Mouse (Mus musculus) hindbrain, embryonic 15.5 days (tissue): ENCODE results near the gene Cfap20. TPM values are rescaled to one million over a fixed set of nuclear protein-coding genes. Genes with fewer than 3 reads are reported as not detected.

Experiments used
- ATAC-seq: fragments of 200-750 bp; cut with Nextera tagmentation; 2 replicates; pipeline ENCODE4 v1.8.0; 2017; ENCODE audit warnings: low read depth, moderate number of reproducible peaks, moderate TSS enrichment; ENCODE audit not compliant: low FRiP score
- H3K27ac ChIP-seq: fragments of 300-500 bp; sonication (generic); replicated peaks from 2 replicates; pipeline ENCODE4 v1.5.1; 2015; ENCODE audit warnings: mild to moderate bottlenecking, inconsistent platforms
- H3K27me3 ChIP-seq: fragments of 300-500 bp; sonication (generic); 2 replicates; pipeline ENCODE4 v1.6.1; 2015; ENCODE audit warnings: control low read depth, inconsistent platforms
- H3K36me3 ChIP-seq: fragments of 300-500 bp; sonication (generic); 2 replicates; pipeline ENCODE4 v1.6.1; 2015; ENCODE audit warnings: control low read depth, inconsistent platforms
- H3K4me1 ChIP-seq: fragments of 300-500 bp; sonication (generic); replicated peaks from 2 replicates; pipeline ENCODE4 v1.6.1; 2015; ENCODE audit warnings: control low read depth, inconsistent platforms
- H3K4me2 ChIP-seq: fragments of 300-500 bp; sonication (generic); 2 replicates; pipeline ENCODE4 v1.6.1; 2015; ENCODE audit warnings: moderate library complexity, mild to moderate bottlenecking, inconsistent platforms
- H3K4me3 ChIP-seq: fragments of 300-500 bp; sonication (generic); 2 replicates; pipeline ENCODE4 v1.5.1; 2015; ENCODE audit warnings: mild to moderate bottlenecking, inconsistent platforms
- H3K9ac ChIP-seq: fragments of 300-500 bp; sonication (generic); 2 replicates; pipeline ENCODE4 v1.6.1; 2015; ENCODE audit warnings: inconsistent platforms
- H3K9me3 ChIP-seq: fragments of 300-500 bp; sonication (generic); 2 replicates; pipeline ENCODE4 v1.6.1; 2016; ENCODE audit warnings: control low read depth, inconsistent platforms
- WGBS: fragments of 180-500 bp; shearing (Covaris S2); methylation state at CpG from one replicate; pipeline ENCODE4 v1.1.7; 2015; 5-methylcytosine and 5-hydroxymethylcytosine counted together
- polyA plus RNA-seq: library from polyadenylated mRNA; unstranded; fragments of >200 nt; fragmentation: Nextera tagmentation; extraction: Ambion mirVana; gene quantifications from 2 replicates; pipeline ENCODE4 v1.2.1, GENCODE M21; 2015

The Cfap20 gene
- 120 and 122 TPM in 2 replicates for polyA plus RNA-seq

DNA sequence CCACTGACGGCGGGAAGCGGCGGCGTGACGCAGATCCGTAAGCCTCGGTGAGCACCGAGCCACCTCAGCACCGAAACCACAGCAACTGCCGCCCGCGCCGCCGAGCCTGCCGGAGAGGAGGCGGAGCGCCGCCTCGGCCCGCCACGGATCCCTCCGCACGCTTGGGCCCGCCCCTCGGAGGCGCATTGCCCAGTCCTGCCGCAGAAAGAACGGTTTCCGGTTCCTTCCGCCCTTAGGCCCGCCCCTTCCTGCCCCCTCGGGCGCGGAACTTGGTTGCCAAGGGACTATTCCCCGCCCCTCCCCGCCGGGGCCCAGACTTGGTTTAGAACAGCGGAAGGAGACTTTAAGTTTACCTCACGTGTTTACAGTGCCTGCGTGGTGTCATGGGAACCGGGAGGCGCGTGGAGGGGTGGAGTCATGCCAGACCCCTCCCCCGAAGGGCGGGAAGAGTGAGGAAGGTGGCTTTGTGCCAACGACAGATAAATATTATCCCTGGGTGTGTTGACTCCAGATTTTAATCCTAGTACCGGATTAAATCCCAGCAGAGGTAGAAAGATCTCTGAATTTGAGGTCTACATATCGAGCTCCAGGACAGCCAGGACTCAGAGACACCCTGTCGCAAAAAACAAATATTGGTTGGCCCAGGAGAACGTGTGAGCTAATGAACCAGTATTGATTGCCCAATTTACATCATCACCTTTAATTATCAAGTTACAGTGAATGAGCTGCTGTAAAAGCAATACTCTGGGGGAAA, at the start of gene Cfap20:
Gene Cfap20, minus strand, starts transcription at position 184 of the 754 bp plus-strand sequence.
- peak; percentile 96 for ATAC-seq
- Histone ChIP-seq H3K9ac (peak within 1 kb of the TSS; percentile 95), H3K9me3 (no peaks in the 10 kb centered on the region), H3K4me2 (peak within 1 kb of the TSS; percentile 78), H3K27me3 (no peaks in the 10 kb centered on the region), H3K27ac (peak within 1 kb of the TSS; percentile 95), H3K4me1 (peaks cover 40% of the 10 kb centered on the region), H3K36me3 (no peaks in the 10 kb centered on the region), H3K4me3 (peak within 1 kb of the TSS; percentile 94)
- WGBS, result under 1% methylated on average over 49 of the region's 51 CpGs

DNA sequence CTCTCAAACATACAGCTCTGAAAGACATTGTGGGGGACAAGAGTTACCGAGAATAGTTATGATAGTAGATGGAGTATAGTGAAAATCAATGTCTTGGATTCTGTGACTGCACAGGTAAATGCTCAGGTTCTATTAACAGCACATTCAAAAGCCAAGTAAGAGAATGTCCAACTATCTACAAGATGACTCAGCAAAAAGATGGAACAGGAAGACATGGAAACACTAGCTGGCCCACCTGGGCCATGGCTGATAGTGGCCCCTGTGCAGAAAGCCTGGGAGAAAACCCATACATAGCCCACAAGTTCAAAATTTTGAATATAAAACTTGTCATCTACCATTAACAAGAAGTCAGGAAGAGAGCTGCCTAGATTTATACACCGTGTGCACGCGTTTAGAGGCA, 35.3 kb upstream of the Cfap20 start:
- Histone ChIP-seq H3K27ac (no peak overlapping the region), H3K4me3 (no peak overlapping the region), H3K36me3 (peaks cover 56% of the 10 kb centered on the region), H3K9me3 (no peaks in the 10 kb centered on the region), H3K4me1 (no peaks in the 10 kb centered on the region), H3K9ac (no peak overlapping the region), H3K27me3 (no peaks in the 10 kb centered on the region), H3K4me2 (no peak overlapping the region)
- WGBS, result 96% methylated on average over 4 of the region's 4 CpGs
- no peak for ATAC-seq

GRCm38 (mm10) chr8:95468995-95469394, 34.3 kb upstream of the Cfap20 start:
- Histone ChIP-seq H3K4me1 (no peaks in the 10 kb centered on the region), H3K4me3 (no peak overlapping the region), H3K9ac (no peak overlapping the region), H3K9me3 (no peaks in the 10 kb centered on the region), H3K27ac (no peak overlapping the region), H3K27me3 (no peaks in the 10 kb centered on the region), H3K4me2 (no peak overlapping the region), H3K36me3 (peaks cover 56% of the 10 kb centered on the region)
- WGBS, result 88% methylated on average over 3 of the region's 3 CpGs
- ATAC-seq, result no peak

DNA sequence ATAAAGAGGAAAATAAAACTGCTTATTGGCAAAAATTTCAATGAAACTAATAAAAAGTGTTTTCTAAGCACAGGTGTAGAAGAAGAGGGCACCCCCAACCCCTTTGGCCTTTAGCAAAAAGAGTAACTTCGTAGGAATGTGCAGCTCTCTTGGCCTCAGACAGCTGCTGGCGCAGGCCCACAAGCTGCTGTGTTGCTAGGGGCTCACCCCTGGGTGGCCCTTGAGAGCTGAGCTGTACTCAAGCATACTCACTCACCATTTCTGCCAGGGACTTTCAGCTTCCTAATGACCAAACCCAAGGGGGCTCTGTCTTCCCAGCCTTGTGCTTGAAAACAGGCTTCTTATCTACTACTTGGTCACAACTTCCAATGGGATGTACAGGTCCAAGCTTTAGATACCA, 31.9 kb upstream of the Cfap20 start:
- Histone ChIP-seq H3K9ac (no peak overlapping the region), H3K27ac (no peak overlapping the region), H3K36me3 (peaks cover 37% of the 10 kb centered on the region), H3K9me3 (no peaks in the 10 kb centered on the region), H3K4me3 (no peak overlapping the region), H3K4me2 (no peak overlapping the region), H3K4me1 (no peaks in the 10 kb centered on the region), H3K27me3 (no peaks in the 10 kb centered on the region)
- 73% methylated on average over 2 of the region's 2 CpGs for WGBS
- ATAC-seq, result no peak

GRCm38 (mm10) chr8:95452518-95452917, 17.8 kb upstream of the Cfap20 start:
- H3K4me3 ChIP-seq, result no peak overlapping the region
- WGBS, result 67% methylated on average over 8 of the region's 8 CpGs
- H3K4me1 ChIP-seq, result no peaks in the 10 kb centered on the region
- H3K27ac ChIP-seq, result no peak overlapping the region
- peaks cover 81% of the 10 kb centered on the region for H3K36me3 ChIP-seq
- H3K9me3 ChIP-seq, result no peaks in the 10 kb centered on the region
- H3K27me3 ChIP-seq, result no peaks in the 10 kb centered on the region
- no peak overlapping the region for H3K9ac ChIP-seq
- ATAC-seq, result no peak
- no peak overlapping the region for H3K4me2 ChIP-seq

DNA sequence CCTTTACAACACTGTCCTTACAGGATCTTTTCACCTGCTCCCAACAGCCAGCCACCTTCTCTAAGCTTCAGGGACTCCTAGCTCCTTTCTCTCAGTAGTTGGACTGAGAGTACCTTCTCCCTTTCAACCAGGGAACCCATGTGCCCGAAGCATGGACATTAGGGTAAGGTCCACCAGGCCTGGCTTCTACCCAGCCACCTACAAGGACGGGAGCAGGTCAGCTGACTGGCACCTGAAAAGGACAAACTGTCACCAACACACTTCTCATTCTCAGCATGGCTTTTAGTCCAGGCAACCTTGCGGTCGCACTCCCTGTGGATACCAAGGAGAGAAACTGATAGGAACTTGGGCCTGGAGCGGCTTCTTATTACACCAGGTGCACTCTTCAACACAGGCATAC, 15.6 kb upstream of the Cfap20 start:
- no peak overlapping the region for H3K9ac ChIP-seq
- H3K27me3 ChIP-seq, result no peaks in the 10 kb centered on the region
- WGBS, result 98% methylated on average over 5 of the region's 5 CpGs
- no peak overlapping the region for H3K4me2 ChIP-seq
- peaks cover 59% of the 10 kb centered on the region for H3K36me3 ChIP-seq
- ATAC-seq, result no peak
- no peak overlapping the region for H3K4me3 ChIP-seq
- no peak overlapping the region for H3K27ac ChIP-seq
- H3K9me3 ChIP-seq, result no peaks in the 10 kb centered on the region
- no peaks in the 10 kb centered on the region for H3K4me1 ChIP-seq

DNA sequence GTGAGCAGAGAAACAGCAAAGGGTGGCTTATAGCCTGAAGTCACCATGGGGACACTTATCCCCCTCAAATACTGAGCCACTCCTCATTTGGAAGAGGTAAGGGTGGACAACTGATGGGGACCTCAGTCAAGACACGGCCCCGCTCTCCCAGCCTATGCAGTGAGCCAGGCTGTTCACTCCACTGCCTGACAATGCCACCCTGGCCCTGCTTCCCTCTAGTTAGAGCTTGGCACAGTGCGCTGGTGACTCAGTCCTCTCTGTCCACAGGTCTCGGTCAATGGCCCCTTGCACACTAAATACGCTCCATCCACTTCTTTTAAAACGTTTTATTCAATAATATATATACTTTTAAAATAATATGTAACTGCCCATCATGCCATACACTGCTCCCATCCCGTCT, 13.0 kb upstream of the Cfap20 start:
- H3K4me2 ChIP-seq, result no peak overlapping the region
- no peaks in the 10 kb centered on the region for H3K27me3 ChIP-seq
- no peak for ATAC-seq
- H3K27ac ChIP-seq, result no peak overlapping the region
- H3K36me3 ChIP-seq, result peaks cover 40% of the 10 kb centered on the region
- H3K4me3 ChIP-seq, result no peak overlapping the region
- no peaks in the 10 kb centered on the region for H3K4me1 ChIP-seq
- H3K9me3 ChIP-seq, result no peaks in the 10 kb centered on the region
- H3K9ac ChIP-seq, result no peak overlapping the region
- WGBS, result 90% methylated on average over 7 of the region's 7 CpGs

DNA sequence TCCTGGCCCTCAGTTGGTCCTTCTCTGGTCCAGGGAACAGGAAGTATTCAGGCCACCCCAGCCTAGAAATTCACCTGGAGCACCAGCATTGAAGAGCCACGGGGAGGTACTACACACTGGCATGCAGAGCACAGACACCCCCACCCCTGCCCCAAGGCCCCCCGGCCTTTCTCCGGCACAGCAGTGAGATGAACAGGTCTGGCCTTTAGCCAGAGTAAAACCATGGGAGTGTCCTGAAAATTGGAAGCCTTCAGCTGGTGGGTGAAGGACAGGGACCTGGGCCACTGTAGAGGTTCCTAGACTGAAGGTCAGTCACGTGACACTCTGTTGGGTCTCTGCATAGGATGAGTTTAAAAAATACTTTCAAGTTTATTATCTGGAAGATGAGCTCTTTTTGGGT, 10.4 kb upstream of the Cfap20 start:
- no peak overlapping the region for H3K9ac ChIP-seq
- no peak overlapping the region for H3K27ac ChIP-seq
- H3K9me3 ChIP-seq, result no peaks in the 10 kb centered on the region
- 88% methylated on average over 4 of the region's 4 CpGs for WGBS
- H3K4me3 ChIP-seq, result no peak overlapping the region
- peaks cover 17% of the 10 kb centered on the region for H3K36me3 ChIP-seq
- no peaks in the 10 kb centered on the region for H3K27me3 ChIP-seq
- H3K4me1 ChIP-seq, result no peaks in the 10 kb centered on the region
- ATAC-seq, result no peak
- no peak overlapping the region for H3K4me2 ChIP-seq

DNA sequence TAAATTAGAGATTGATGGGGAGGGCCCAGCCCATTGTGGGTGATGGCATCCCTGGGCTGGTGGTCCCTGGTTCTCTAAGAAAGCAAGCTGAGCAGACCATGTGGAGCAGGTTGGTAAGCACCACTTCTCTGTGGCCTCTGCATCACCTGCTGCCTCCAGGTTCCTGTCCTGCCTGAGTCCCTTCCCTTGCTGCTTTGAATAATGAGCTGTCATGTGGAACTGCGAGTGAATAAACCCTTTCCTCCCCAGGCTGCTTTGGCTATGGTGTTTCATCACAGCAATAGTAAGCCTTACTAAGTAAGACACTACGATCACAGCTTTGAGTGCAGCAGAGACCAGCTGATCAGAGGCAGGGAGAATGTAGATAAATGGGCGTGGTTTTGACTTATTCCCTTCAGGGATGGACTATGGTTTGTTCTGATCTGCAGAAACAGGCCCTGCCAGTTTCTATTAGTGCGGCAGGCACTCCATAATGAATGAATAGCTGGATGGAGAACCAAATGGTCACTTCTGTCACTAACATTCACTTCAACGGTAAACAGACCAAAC, 6.9 kb upstream of the Cfap20 start:
- H3K9me3 ChIP-seq, result no peaks in the 10 kb centered on the region
- WGBS, result 58% methylated on average over 5 of the region's 5 CpGs
- no peaks in the 10 kb centered on the region for H3K27me3 ChIP-seq
- no peak overlapping the region for H3K27ac ChIP-seq
- H3K36me3 ChIP-seq, result no peaks in the 10 kb centered on the region
- ATAC-seq, result no peak
- H3K9ac ChIP-seq, result no peak overlapping the region
- no peaks in the 10 kb centered on the region for H3K4me1 ChIP-seq
- no peak overlapping the region for H3K4me3 ChIP-seq
- H3K4me2 ChIP-seq, result no peak overlapping the region

DNA sequence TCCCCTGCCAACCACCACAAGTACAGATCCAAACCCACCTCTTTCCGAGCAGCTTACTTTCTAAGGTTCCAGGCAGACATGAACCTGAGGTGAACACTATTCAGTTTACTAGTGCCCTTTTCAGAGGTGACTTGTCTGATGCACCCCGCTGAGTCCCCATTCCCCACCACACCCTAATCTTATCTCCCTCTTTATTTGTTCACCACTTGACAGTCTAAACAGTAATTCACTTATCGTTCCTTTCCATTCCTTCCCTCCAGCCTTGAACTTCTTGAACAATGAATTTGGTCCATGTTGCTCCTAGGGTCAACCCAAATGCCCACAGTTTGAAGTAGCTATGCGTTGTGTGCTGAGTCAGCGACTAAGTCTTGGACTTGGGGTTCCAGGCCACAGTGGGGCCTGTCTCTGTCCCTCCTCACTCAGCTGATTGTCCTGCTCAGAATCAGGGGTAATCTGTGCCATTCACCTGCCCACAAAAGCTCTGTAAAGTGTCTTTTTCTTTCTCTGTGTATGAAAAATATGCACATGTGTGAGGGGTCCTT, 5.6 kb upstream of the Cfap20 start:
- H3K27me3 ChIP-seq, result no peaks in the 10 kb centered on the region
- ATAC-seq, result no peak
- H3K4me2 ChIP-seq, result no peak overlapping the region
- no peaks in the 10 kb centered on the region for H3K9me3 ChIP-seq
- H3K36me3 ChIP-seq, result no peaks in the 10 kb centered on the region
- no peak overlapping the region for H3K4me3 ChIP-seq
- no peak overlapping the region for H3K9ac ChIP-seq
- no peaks in the 10 kb centered on the region for H3K4me1 ChIP-seq
- 88% methylated on average over 5 of the region's 5 CpGs for WGBS
- no peak overlapping the region for H3K27ac ChIP-seq

DNA sequence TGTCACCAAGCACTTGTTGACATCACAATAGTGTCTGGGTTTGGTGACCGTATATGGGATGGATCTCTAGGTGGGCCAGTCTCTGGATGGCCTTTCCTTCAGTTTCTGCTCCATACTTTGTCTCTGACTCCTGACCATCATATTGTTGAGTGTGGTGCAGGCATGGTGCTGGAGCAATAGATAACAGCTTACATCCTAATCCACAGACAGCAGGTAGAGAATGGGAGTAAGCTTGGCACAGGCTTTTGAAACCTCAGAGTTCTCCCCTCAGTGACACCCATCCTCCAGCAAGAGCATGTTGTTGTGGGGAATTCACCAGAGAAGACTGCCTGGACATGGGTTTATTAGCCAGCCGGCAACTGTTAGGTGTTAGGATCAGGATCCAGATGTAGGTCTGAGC, 4.8 kb upstream of the Cfap20 start:
- ATAC-seq, result no peak
- no peaks in the 10 kb centered on the region for H3K9me3 ChIP-seq
- 91% methylated on average over 2 of the region's 2 CpGs for WGBS
- H3K27ac ChIP-seq, result no peak overlapping the region
- H3K36me3 ChIP-seq, result no peaks in the 10 kb centered on the region
- H3K4me2 ChIP-seq, result no peak overlapping the region
- no peaks in the 10 kb centered on the region for H3K27me3 ChIP-seq
- no peak overlapping the region for H3K9ac ChIP-seq
- no peaks in the 10 kb centered on the region for H3K4me1 ChIP-seq
- H3K4me3 ChIP-seq, result no peak overlapping the region

GRCm38 (mm10) chr8:95437341-95437992, 2.8 kb upstream of the Cfap20 start:
- Histone ChIP-seq H3K36me3 (no peaks in the 10 kb centered on the region), H3K4me1 (peaks cover 15% of the 10 kb centered on the region), H3K27me3 (no peaks in the 10 kb centered on the region), H3K4me2 (no peak overlapping the region), H3K27ac (no peak overlapping the region), H3K9me3 (no peaks in the 10 kb centered on the region), H3K4me3 (no peak overlapping the region), H3K9ac (no peak overlapping the region)
- no peak for ATAC-seq
- 60% methylated on average over 5 of the region's 5 CpGs for WGBS
